8 mouse cellular contexts compared by ENCODE assay signal in genomic region chr1:166782106-166782505, GRCm38 (mm10).
DNase-seq lines count a peak whose midpoint lies in the region; ATAC-seq and TF ChIP-seq lines count a peak whose summit lies in the region.

No protein-coding gene starts in this region.

- 36% methylated on average over 1 of the region's 1 CpGs for WGBS in liver, embryonic 12.5 days (ENCODE audit: insufficient replicate concordance)
- 26% methylated on average over 1 of the region's 1 CpGs for WGBS in liver, embryonic 14.5 days (ENCODE audit: insufficient replicate concordance)

- no peak for ATAC-seq in liver, embryonic 12.5 days
- ATAC-seq in liver, embryonic 14.5 days (ENCODE audit: insufficient read depth) = no peak

- DNase-seq in embryo, embryonic 10 days (ENCODE audit: low spot score) = peak; percentile 64
- DNase-seq in embryo, embryonic 9.5 days (ENCODE audit: extremely low spot score) = no peak
- DNase-seq in liver = peak; percentile 9
- DNase-seq in c-Kit-positive CD71-positive TER-119-positive erythroid progenitor cells, embryonic 14.5 days (ENCODE audit: low spot score) = peak; percentile 9
- DNase-seq in frontal cortex, postnatal 25 days (ENCODE audit: low spot score in 2 of 2) = peak; percentile 13 to 17
- peak in 1 of 3 experiments; percentile 3 for DNase-seq in liver, embryonic 14.5 days (ENCODE audit: low read depth in 3 of 3, low spot score in 3 of 3)
- peak; percentile 36 for DNase-seq in splenic B cell, adult 2 months (ENCODE audit: low read depth, low spot score)

- no peaks in the 10 kb centered on the region for H3K36me3 ChIP-seq in liver, embryonic 12.5 days
- no peaks in the 10 kb centered on the region for H3K36me3 ChIP-seq in liver, embryonic 14.5 days (replicated peaks; ENCODE audit: control insufficient read depth, insufficient read depth, low read depth)
- no peaks in the 10 kb centered on the region for H3K36me3 ChIP-seq in splenic B cell, adult 2 months (ENCODE audit: control insufficient read depth, insufficient read depth, low read length, poor library complexity, severe bottlenecking)

- H3K4me3 ChIP-seq in liver, embryonic 12.5 days = no peak overlapping the region
- H3K4me3 ChIP-seq in liver, embryonic 14.5 days (ENCODE audit: insufficient read depth in 1 of 2, low read depth in 2 of 2, low read length in 2 of 2) = no peak overlapping the region

- no peak overlapping the region for H3K27ac ChIP-seq in liver, embryonic 12.5 days
- H3K27ac ChIP-seq in liver, embryonic 14.5 days = no peak overlapping the region

- no peak overlapping the region for H3K4me2 ChIP-seq in liver, embryonic 12.5 days
- no peak overlapping the region for H3K4me2 ChIP-seq in liver, embryonic 14.5 days (ENCODE audit: low read depth)

- H3K27me3 ChIP-seq in liver, embryonic 12.5 days (replicated peaks) = no peaks in the 10 kb centered on the region
- H3K27me3 ChIP-seq in liver, embryonic 14.5 days (ENCODE audit: control insufficient read depth, insufficient read depth, low read length) = no peaks in the 10 kb centered on the region
- H3K27me3 ChIP-seq in splenic B cell, adult 2 months (ENCODE audit: control insufficient read depth, insufficient read depth, low read length, poor library complexity, severe bottlenecking) = no peaks in the 10 kb centered on the region

- H3K9ac ChIP-seq in liver, embryonic 12.5 days = no peak overlapping the region
- H3K9ac ChIP-seq in liver, embryonic 14.5 days (replicated peaks) = no peak overlapping the region

- no peaks in the 10 kb centered on the region for H3K4me1 ChIP-seq in liver, embryonic 12.5 days
- no peaks in the 10 kb centered on the region for H3K4me1 ChIP-seq in liver, embryonic 14.5 days (replicated peaks; ENCODE audit: control insufficient read depth in 2 of 2, insufficient read depth in 2 of 2, low read length in 1 of 2)

- H3K9me3 ChIP-seq in liver, embryonic 12.5 days (replicated peaks) = no peaks in the 10 kb centered on the region
- no peaks in the 10 kb centered on the region for H3K9me3 ChIP-seq in liver, embryonic 14.5 days (ENCODE audit: control insufficient read depth, low read length)

- TF ChIP-seq CTCF in liver, embryonic 14.5 days (IDR thresholded peaks at IDR 0.05; ENCODE audit: low read depth) = peak; percentile 42; the same call in 1 of the 2 replicates

- TF ChIP-seq EP300 in liver, embryonic 14.5 days (IDR thresholded peaks at IDR 0.05; ENCODE audit: low read depth) = 0 out of 2 replicates have a peak, but pooled peaks have one; percentile 11
